Mouse (Mus musculus): Measurements from ENCODE around the gene Bcl7c.

GRCm38 (mm10) chr7:127711456-127711855 lies 2.7 kb upstream of the Bcl7c start:
- TF ChIP-seq POLR2AphosphoS2 (IDR thresholded peaks at IDR 0.05; ENCODE audit: insufficient read length, low read depth) = no peak
- TF ChIP-seq MAX (IDR thresholded peaks at IDR 0.05; ENCODE audit: low read depth) = no peak
- TF ChIP-seq MYOD1 (IDR thresholded peaks at IDR 0.05; ENCODE audit: control insufficient read depth in 1 of 3, insufficient read length in 2 of 3, low read depth in 2 of 3) = peak; percentile 75 to 86 (median 81)
- TF ChIP-seq E2F4 (IDR thresholded peaks at IDR 0.05; ENCODE audit: insufficient read depth) = no peak
- peak; percentile 66 for TF ChIP-seq TCF12 (IDR thresholded peaks at IDR 0.05; ENCODE audit: insufficient read depth, poor library complexity, severe bottlenecking)
- TF ChIP-seq POLR2A (IDR thresholded peaks at IDR 0.05; ENCODE audit: insufficient read length, low read depth) = no peak

Measured in myocyte (in vitro differentiated cells).